Mouse (Mus musculus) left cerebral cortex, postnatal 36 days (tissue): Measurements from ENCODE around the gene Klhl11. TPM values are rescaled to one million over a fixed set of nuclear protein-coding genes. Genes with fewer than 3 reads are reported as not detected.

Experiments
- DNase-seq, 2 experiments: peaks; one replicate each; pipeline ENCODE4 v3.0.0; 2021 to 2022; ENCODE audit warnings: low spot score in 2 of 2, mixed read lengths in 1 of 2
- intact Hi-C: fragments of 180-260 bp; cut with DNase I; formaldehyde crosslinking; loops from one replicate; pipeline ENCODE4 v1.15.1; 2025
- microRNA-seq: library from miRNA; unstranded; fragments of <30 nt; microRNA quantifications from one replicate; pipeline ENCODE4 v1.2.0, GENCODE M21; 2022
- total RNA-seq, 2 experiments: library from RNA; stranded (reverse); gene quantifications; 2 replicates each; pipeline ENCODE4 v1.2.3; 2021

The Klhl11 gene
- total RNA-seq, 2 experiments from 2014 or later, result 95.1 to 97.8 TPM

GRCm38 (mm10) chr11:100421537-100421936 is 51.0 kb downstream of the Klhl11 start:
- no peak for DNase-seq
- intact Hi-C loops, result loop anchor here (10.0 kb wide), 1 partner anchor 283 kb away; the partner anchor contains the start of gene Dhx58

DNA sequence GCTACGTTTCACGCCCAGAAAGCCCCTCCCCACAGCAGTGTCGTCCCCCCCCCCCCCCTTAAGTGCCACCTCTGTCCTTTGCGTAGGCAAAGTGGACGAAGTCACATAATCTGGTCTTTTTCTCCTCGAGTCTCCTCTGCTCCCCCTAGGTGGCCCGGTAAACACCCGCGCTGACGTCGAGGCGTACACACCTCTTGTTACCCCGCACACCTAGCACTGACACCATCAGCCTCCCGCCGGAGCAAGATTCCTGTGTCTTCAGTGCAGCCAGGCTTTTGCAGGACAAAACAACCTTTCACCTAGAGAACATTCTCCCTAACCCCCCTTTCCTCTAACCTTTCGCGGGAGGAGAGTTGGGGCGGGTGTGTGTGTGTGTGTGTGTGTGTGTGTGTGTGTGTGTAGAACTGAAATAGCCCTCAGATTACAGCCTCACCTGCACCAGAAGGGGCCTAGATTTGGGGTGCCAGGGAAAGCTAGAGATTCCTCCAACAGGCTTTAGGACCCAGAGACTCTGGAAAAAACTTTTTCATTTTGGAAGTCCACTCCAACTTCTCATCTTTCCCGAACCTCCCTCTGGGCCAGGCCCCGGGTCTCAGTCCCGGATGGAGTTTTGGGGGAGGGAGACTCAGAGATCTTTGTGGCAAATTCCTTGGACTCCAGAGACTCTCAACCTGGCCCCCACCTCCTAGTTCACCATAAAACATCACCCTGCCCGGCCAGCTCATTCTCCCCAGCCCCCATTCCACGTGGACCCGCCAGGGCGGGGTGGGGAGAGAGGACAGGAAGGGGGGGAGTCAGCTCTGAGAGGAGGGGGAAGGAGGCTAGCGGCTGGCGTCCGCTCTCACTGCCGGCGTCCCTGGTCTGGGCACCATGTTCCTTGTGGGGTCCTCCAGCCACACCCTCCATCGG is 57.4 kb downstream of the Klhl11 start, which contains the start of gene Fkbp10:
Gene Fkbp10, plus strand, starts transcription at position 784 of the 909 bp plus-strand sequence.
- intact Hi-C loops, result no loop called here
- no peak for DNase-seq

GRCm38 (mm10) chr11:100414021-100414913 is 58.3 kb downstream of the Klhl11 start, which contains the start of gene P3h4:
Gene P3h4, minus strand, starts transcription at chr11:100414836.
- DNase-seq, result peak; percentile 73 to 82
- intact Hi-C loops, result no loop called here

GRCm38 (mm10) chr11:100413541-100413940 is 59.0 kb downstream of the Klhl11 start:
- intact Hi-C loops, result no loop called here
- no peak for DNase-seq

Small RNA genes lying within 50 kb of the gene (microRNA-seq; reads per million reads assigned to microRNA genes)
- gene Gm27374, result not detected
- gene Mir7116, result not detected

Other genes starting within 250 kb of the Klhl11 start
- gene Krt16, start 223.8 kb downstream of the Klhl11 start, total RNA-seq, result not detected
- not detected for gene Krt17, start 211.7 kb downstream of the Klhl11 start, total RNA-seq
- not detected for gene Krt42, start 202.9 kb downstream of the Klhl11 start, total RNA-seq
- gene Eif1, start 152.9 kb downstream of the Klhl11 start, total RNA-seq, result 100 to 1,000 TPM; 712 to 762 TPM
- gene Gast, start 138.3 kb downstream of the Klhl11 start, total RNA-seq, result not detected
- 100 to 1,000 TPM in 1 of 2 experiments, 10 to 100 TPM in 1; 88.1 to 173 TPM for gene Hap1, start 116.6 kb downstream of the Klhl11 start, total RNA-seq
- gene Jup, start 75.0 kb downstream of the Klhl11 start, total RNA-seq, result 10 to 100 TPM; 44.1 to 49.2 TPM
- 10 to 100 TPM in 1 of 2 experiments, 1 to 10 TPM in 1; 7.9 to 10.6 TPM for gene P3h4, start 57.9 kb downstream of the Klhl11 start, total RNA-seq
- gene Fkbp10, start 57.0 kb downstream of the Klhl11 start, total RNA-seq, result 1 to 10 TPM; 5.3 to 6.6 TPM
- 10 to 100 TPM; 46.3 to 48.5 TPM for gene Nt5c3b, start 30.9 kb downstream of the Klhl11 start, total RNA-seq
- 1 to 10 TPM in 1 of 2 experiments, under 1 TPM in 1; 0.77 to 1.1 TPM for gene Klhl10, start 30.8 kb downstream of the Klhl11 start, total RNA-seq
- gene Acly, start 55.3 kb upstream of the Klhl11 start, total RNA-seq, result 100 to 1,000 TPM; 117 to 123 TPM
- gene Ttc25, start 72.9 kb upstream of the Klhl11 start, total RNA-seq, result under 1 TPM; 0.32 to 0.86 TPM
- 100 to 1,000 TPM; 167 to 298 TPM for gene Cnp, start 102.2 kb upstream of the Klhl11 start, total RNA-seq
- gene Nkiras2, start 146.5 kb upstream of the Klhl11 start, total RNA-seq, result 10 to 100 TPM; 13.1 to 13.7 TPM
- gene Dnajc7, start 147.4 kb upstream of the Klhl11 start, total RNA-seq, result 100 to 1,000 TPM; 215 to 247 TPM
- gene Zfp385c, start 219.7 kb upstream of the Klhl11 start, total RNA-seq, result under 1 TPM; 0.39 to 0.47 TPM
- gene Dhx58, start 231.5 kb upstream of the Klhl11 start, total RNA-seq, result 1 to 10 TPM; 2.0 to 2.8 TPM
- gene Kat2a, start 239.7 kb upstream of the Klhl11 start, total RNA-seq, result 10 to 100 TPM; 63.1 to 65.4 TPM
- not detected for gene Hspb9, start 241.1 kb upstream of the Klhl11 start, total RNA-seq